ENCODE assay signal across 8 mouse cellular contexts in the genomic region with DNA sequence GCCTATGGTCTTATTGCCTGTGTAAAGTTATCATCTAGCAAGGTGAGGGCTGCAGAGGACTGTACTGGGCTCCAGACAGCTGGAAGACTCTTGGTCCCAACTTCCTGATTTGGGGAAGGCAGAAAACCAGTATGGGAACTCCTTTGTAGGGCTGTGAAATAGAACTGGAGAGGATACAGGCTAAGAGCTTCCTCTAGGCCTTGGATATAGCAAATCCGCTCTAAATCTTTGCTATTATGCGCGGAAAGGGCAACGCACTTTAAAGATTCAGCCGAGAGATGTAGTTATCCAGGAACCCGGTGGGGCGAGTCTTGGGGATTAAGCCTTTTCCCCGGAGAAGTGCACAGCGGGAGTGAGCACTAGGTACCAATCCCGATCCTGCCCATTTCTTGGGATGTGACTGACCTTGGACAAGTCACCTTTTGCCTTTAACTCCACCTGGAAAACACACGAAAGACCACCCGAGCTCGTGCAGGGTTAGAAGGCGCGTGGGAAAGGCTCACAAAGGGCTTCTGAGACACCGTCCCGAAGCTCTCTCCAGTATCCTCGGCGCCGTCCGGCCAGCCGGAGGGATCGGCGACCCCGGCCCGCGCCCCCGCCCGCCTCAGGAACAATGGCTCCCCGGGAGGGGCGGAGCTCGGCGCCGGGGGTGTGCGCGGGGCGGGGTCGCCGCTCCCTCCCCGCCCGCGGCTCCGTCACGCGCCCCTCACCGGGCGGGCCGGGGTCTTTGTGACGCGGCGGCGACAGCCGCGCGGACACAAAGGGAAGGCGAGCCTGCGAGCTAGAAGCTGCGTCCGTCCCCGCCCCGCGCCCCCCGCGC. TPM values are rescaled to one million over a fixed set of nuclear protein-coding genes. Genes with fewer than 3 reads are reported as not detected.
DNase-seq lines count a peak whose midpoint lies in the region; ATAC-seq and TF ChIP-seq lines count a peak whose summit lies in the region.

Gene Tmeff1 (plus strand): TSS at position 754 of the 820 bp plus-strand sequence.

- H3K36me3 ChIP-seq in forebrain, postnatal 0 days (ENCODE audit: insufficient read depth): no peaks in the 10 kb centered on the region
- no peaks in the 10 kb centered on the region for H3K36me3 ChIP-seq in intestine, postnatal 0 days (ENCODE audit: control insufficient read depth, insufficient read depth)
- no peaks in the 10 kb centered on the region for H3K36me3 ChIP-seq in liver, adult 2 months (ENCODE audit: control insufficient read depth, insufficient read depth, low read length)
- peaks cover 1% of the 10 kb centered on the region; the same call in 1 of the 2 replicates for H3K36me3 ChIP-seq in neural tube, embryonic 12.5 days

- H3K27me3 ChIP-seq in forebrain, postnatal 0 days (ENCODE audit: insufficient read depth, low read length): no peaks in the 10 kb centered on the region
- H3K27me3 ChIP-seq in intestine, postnatal 0 days (replicated peaks; ENCODE audit: control insufficient read depth, insufficient read depth, low read length): no peaks in the 10 kb centered on the region
- peaks cover 19% of the 10 kb centered on the region for H3K27me3 ChIP-seq in liver, adult 2 months (ENCODE audit: control insufficient read depth, insufficient read depth, low read length)
- H3K27me3 ChIP-seq in neural tube, embryonic 12.5 days (replicated peaks): no peaks in the 10 kb centered on the region

- H3K4me2 ChIP-seq in forebrain, postnatal 0 days (ENCODE audit: low read depth): peak within 1 kb of the TSS; percentile 89
- peak within 1 kb of the TSS; percentile 96 for H3K4me2 ChIP-seq in intestine, postnatal 0 days (replicated peaks; ENCODE audit: low read depth)
- peak within 1 kb of the TSS; percentile 72 for H3K4me2 ChIP-seq in neural tube, embryonic 12.5 days (replicated peaks)

- H3K9ac ChIP-seq in forebrain, postnatal 0 days: peak within 1 kb of the TSS; percentile 92
- H3K9ac ChIP-seq in intestine, postnatal 0 days (ENCODE audit: low read depth, low read length): peak within 1 kb of the TSS; percentile 74
- peak within 1 kb of the TSS; percentile 21; the same call in 1 of the 2 replicates for H3K9ac ChIP-seq in liver, adult 2 months (ENCODE audit: low read depth, low read length)
- peak within 1 kb of the TSS; percentile 100 for H3K9ac ChIP-seq in neural tube, embryonic 12.5 days

- H3K4me3 ChIP-seq in forebrain, postnatal 0 days (ENCODE audit: low read depth, low read length): peak within 1 kb of the TSS; percentile 95
- peak within 1 kb of the TSS; percentile 79 for H3K4me3 ChIP-seq in intestine, postnatal 0 days (ENCODE audit: low read depth, low read length)
- peak within 1 kb of the TSS; percentile 54 for H3K4me3 ChIP-seq in liver, adult 2 months (ENCODE audit: insufficient read depth, low read depth, low read length)
- peak within 1 kb of the TSS; percentile 97 for H3K4me3 ChIP-seq in neural tube, embryonic 12.5 days

- TF ChIP-seq CTCF in forebrain, postnatal 0 days (IDR thresholded peaks at IDR 0.05; ENCODE audit: low read depth): no peak
- TF ChIP-seq CTCF in intestine, postnatal 0 days (IDR thresholded peaks at IDR 0.05; ENCODE audit: low read depth): no peak
- TF ChIP-seq CTCF in liver, adult 2 months (IDR thresholded peaks at IDR 0.05; ENCODE audit: low read depth, low read length): no peak

- ATAC-seq in frontal cortex, adult (ENCODE audit: low TSS enrichment): peak; percentile 30
- peak; percentile 87 for ATAC-seq in forebrain, postnatal 0 days
- ATAC-seq in intestine, postnatal 0 days: no peak; the same call in 1 of the 2 replicates
- ATAC-seq in neural tube, embryonic 12.5 days (ENCODE audit: low FRiP score, low read depth): peak; percentile 83

- no peak for TF ChIP-seq POLR2A in liver, adult 2 months (IDR thresholded peaks at IDR 0.05; ENCODE audit: extremely low read depth, insufficient read depth, low read length)

- H3K79me2 ChIP-seq in liver, adult 2 months (ENCODE audit: control insufficient read depth, insufficient read depth, low read length): no peaks in the 10 kb centered on the region

- peak within 1 kb of the TSS; percentile 95 for H3K27ac ChIP-seq in forebrain, postnatal 0 days (ENCODE audit: low read depth, low read length)
- H3K27ac ChIP-seq in intestine, postnatal 0 days (ENCODE audit: low read depth, low read length): peak within 1 kb of the TSS; percentile 54
- no peak within 1 kb of the TSS for H3K27ac ChIP-seq in liver, adult 2 months (replicated peaks; ENCODE audit: insufficient read depth, low read depth, low read length)
- peak within 1 kb of the TSS; percentile 99 for H3K27ac ChIP-seq in neural tube, embryonic 12.5 days

- 1% methylated on average over 58 of the region's 64 CpGs for WGBS in forebrain, postnatal 0 days
- 2% methylated on average over 63 of the region's 64 CpGs for WGBS in intestine, postnatal 0 days
- 7% methylated on average over 62 of the region's 64 CpGs for WGBS in liver, adult 2 months
- WGBS in neural tube, embryonic 12.5 days: under 1% methylated on average over 64 of the region's 64 CpGs

- no peaks in the 10 kb centered on the region for H3K9me3 ChIP-seq in forebrain, postnatal 0 days (ENCODE audit: low read length)
- no peaks in the 10 kb centered on the region for H3K9me3 ChIP-seq in intestine, postnatal 0 days (ENCODE audit: control insufficient read depth)
- H3K9me3 ChIP-seq in neural tube, embryonic 12.5 days: no peaks in the 10 kb centered on the region

- H3K4me1 ChIP-seq in forebrain, postnatal 0 days (ENCODE audit: insufficient read depth): peaks cover 3% of the 10 kb centered on the region; the same call in 1 of the 2 replicates
- H3K4me1 ChIP-seq in intestine, postnatal 0 days (replicated peaks; ENCODE audit: control insufficient read depth, insufficient read depth, low read length): no peaks in the 10 kb centered on the region
- H3K4me1 ChIP-seq in liver, adult 2 months (ENCODE audit: control insufficient read depth, insufficient read depth, low read length): peaks cover 4% of the 10 kb centered on the region; the same call in 1 of the 2 replicates
- peaks cover 10% of the 10 kb centered on the region; the same call in 1 of the 2 replicates for H3K4me1 ChIP-seq in neural tube, embryonic 12.5 days

- no peak for DNase-seq in frontal cortex, postnatal 14 days (ENCODE audit: low spot score in 2 of 2)
- DNase-seq in adrenal gland, adult 2 months: peak; percentile 48
- peak; percentile 87 for DNase-seq in forebrain, postnatal 0 days
- no peak for DNase-seq in liver, adult 2 months (ENCODE audit: extremely low read depth, low read depth, low spot score)
- no peak for DNase-seq in cerebellum, adult 18-20 months

RNA-seq across cellular contexts. Expression of gene Tmeff1, which starts in this region (rescaled TPM):
- 10 to 100 TPM in 1 of 2 experiments, 1 to 10 TPM in 1; 9.8 to 16.2 TPM for total RNA-seq in adrenal gland, adult 2 months (2021)
- polyA plus RNA-seq in adrenal gland, adult 2 months (2012; rRNA removed): 2.4 and 10.8 TPM in 2 replicates
- 331 and 345 TPM in 2 replicates for total RNA-seq in forebrain, postnatal 0 days (2014; rRNA removed)
- 189 and 202 TPM in 2 replicates for polyA plus RNA-seq in forebrain, postnatal 0 days (2015; fragmentation: Nextera tagmentation; extraction: Ambion mirVana)
- 7.8 and 10.2 TPM in 2 replicates for polyA plus RNA-seq in intestine, postnatal 0 days (2015; fragmentation: Nextera tagmentation; extraction: Ambion mirVana)
- 0.09 and 0.47 TPM in 2 replicates for total RNA-seq in liver, adult 2 months (2014; rRNA removed)
- not detected in 2 replicates for polyA plus RNA-seq in liver, adult 2 months (2012; rRNA removed)
- polyA plus RNA-seq in neural tube, embryonic 12.5 days (2016; fragmentation: Nextera tagmentation; extraction: Ambion mirVana): 328 and 330 TPM in 2 replicates

Comparison
In these comparisons a context has a peak if more than half of its experiments do, and no peak if none do; other contexts are left out.
1. RNA of gene Tmeff1 (total RNA-seq): 331 to 345 TPM in forebrain, postnatal 0 days; 9.8 to 16.2 TPM in adrenal gland, adult 2 months and 0.09 to 0.47 TPM in liver, adult 2 months; every median in the first group is over 10 times any median in the second.
2. RNA of gene Tmeff1 (polyA plus RNA-seq): 328 to 330 TPM in neural tube, embryonic 12.5 days and 189 to 202 TPM in forebrain, postnatal 0 days; 7.8 to 10.2 TPM in intestine, postnatal 0 days, 2.4 to 10.8 TPM in adrenal gland, adult 2 months and not detected in liver, adult 2 months; every median in the first group is over 10 times any median in the second.
3. DNase-seq: peak in adrenal gland, adult 2 months (single experiment) and forebrain, postnatal 0 days (single experiment); none in frontal cortex, postnatal 14 days (0 of 2), liver, adult 2 months (single experiment) and cerebellum, adult 18-20 months (0 of 2).
4. H3K9ac ChIP-seq: peak in every context shown above with its lines; median percentile 100 in neural tube, embryonic 12.5 days; 92 in forebrain, postnatal 0 days; 74 in intestine, postnatal 0 days; 21 in liver, adult 2 months.
5. Peak in every context shown above with its lines, with median percentiles within 50 percentile points of each other: H3K4me2 ChIP-seq and H3K4me3 ChIP-seq.